Mouse (Mus musculus) heart, embryonic 14.5 days (tissue): ENCODE measurements around the gene Ccdc184. TPM values are rescaled to one million over a fixed set of nuclear protein-coding genes. Genes with fewer than 3 reads are reported as not detected.

ENCODE experiments used
- ATAC-seq: fragments of 200-750 bp; cut with Nextera tagmentation; 2 replicates; pipeline ENCODE4 v1.8.0; 2017; ENCODE audit warnings: low read depth, moderate TSS enrichment; ENCODE audit not compliant: insufficient number of reproducible peaks, insufficient read depth, low FRiP score
- H3K27ac ChIP-seq, 2 experiments: fragments of 200-500 bp in 1 of 2; fragments of 300-500 bp in 1 of 2; sonication (generic) in 1 of 2; replicated peaks in 1 of 2; 2 replicates each; pipeline ENCODE4 v1.5.1; 2012 to 2014; ENCODE audit warnings: low read depth in 2 of 2, low read length in 2 of 2, control low read depth in 1 of 2, mild to moderate bottlenecking in 1 of 2, mixed read lengths in 1 of 2; ENCODE audit not compliant: control insufficient read depth in 1 of 2, insufficient read depth in 1 of 2
- H3K27me3 ChIP-seq: fragments of 300-500 bp; sonication (generic); 2 replicates; pipeline ENCODE4 v1.6.1; 2014; ENCODE audit warnings: mild to moderate bottlenecking, low read length, control low read depth; ENCODE audit not compliant: control insufficient read depth, insufficient read depth
- H3K36me3 ChIP-seq: fragments of 300-500 bp; sonication (generic); 2 replicates; pipeline ENCODE4 v1.6.1; 2014; ENCODE audit warnings: mild to moderate bottlenecking, control low read depth, low read length, mixed read lengths; ENCODE audit not compliant: control insufficient read depth, insufficient read depth
- H3K4me1 ChIP-seq, 2 experiments: fragments of 200-500 bp in 1 of 2; fragments of 300-500 bp in 1 of 2; sonication (generic) in 1 of 2; 2 replicates each; pipeline ENCODE4 v1.6.1; 2012 to 2014; ENCODE audit warnings: low read length in 2 of 2, control low read depth in 1 of 2, mixed read lengths in 1 of 2; ENCODE audit not compliant: control insufficient read depth in 2 of 2, insufficient read depth in 2 of 2
- H3K4me2 ChIP-seq: fragments of 300-500 bp; sonication (generic); 2 replicates; pipeline ENCODE4 v1.6.1; 2014; ENCODE audit warnings: mild to moderate bottlenecking, low read length
- H3K4me3 ChIP-seq, 2 experiments: fragments of 200-500 bp in 1 of 2; fragments of 300-500 bp in 1 of 2; sonication (generic) in 1 of 2; 2 replicates each; pipeline ENCODE4 v1.5.1; 2012 to 2014; ENCODE audit warnings: low read length in 2 of 2, mild to moderate bottlenecking in 2 of 2, control low read depth in 1 of 2, low read depth in 1 of 2, moderate library complexity in 1 of 2; ENCODE audit not compliant: control insufficient read depth in 1 of 2, insufficient read depth in 1 of 2
- H3K9ac ChIP-seq: fragments of 300-500 bp; sonication (generic); 2 replicates; pipeline ENCODE4 v1.6.1; 2014; ENCODE audit warnings: mild to moderate bottlenecking, low read length
- H3K9me3 ChIP-seq: fragments of 300-500 bp; sonication (generic); 2 replicates; pipeline ENCODE4 v1.6.1; 2016; ENCODE audit warnings: low read length, control low read depth; ENCODE audit not compliant: control insufficient read depth
- WGBS: fragments of 180-500 bp; shearing (Covaris S2); extraction: QIAGEN DNeasy Blood & Tissue Kit; methylation state at CpG from one replicate; pipeline ENCODE4 v1.1.7; 2014; 5-methylcytosine and 5-hydroxymethylcytosine counted together
- polyA plus RNA-seq: library from polyadenylated mRNA; unstranded; fragments of >200 nt; fragmentation: Nextera tagmentation; extraction: Ambion mirVana; gene quantifications from 2 replicates; pipeline ENCODE4 v1.2.1, GENCODE M21; 2014

Gene Ccdc184
- polyA plus RNA-seq, 1 experiment from 2014 or later: 1.3 TPM

- no peak overlapping the region for H3K9ac ChIP-seq
- H3K4me2 ChIP-seq: peak overlapping the region; percentile 92
- peaks cover 0 to 7% of the 10 kb centered on the region in 2 experiments for H3K4me1 ChIP-seq
- no peaks in the 10 kb centered on the region for H3K9me3 ChIP-seq
- no peaks in the 10 kb centered on the region for H3K36me3 ChIP-seq
- WGBS: 12% methylated on average over 19 of the region's 19 CpGs
- H3K27me3 ChIP-seq: peaks cover 60% of the 10 kb centered on the region
- no peak for ATAC-seq
- peak overlapping the region; percentile 48 to 51; a peak in 3 of 4 replicates for H3K4me3 ChIP-seq
- no peak overlapping the region for H3K27ac ChIP-seq
Observed at GRCm38 (mm10) chr15:98168622-98169004, 1.7 kb downstream of the Ccdc184 start.

GRCm38 (mm10) chr15:98170365-98170764, 3.4 kb downstream of the Ccdc184 start:
- H3K36me3 ChIP-seq: no peaks in the 10 kb centered on the region
- ATAC-seq: no peak
- H3K4me2 ChIP-seq: no peak overlapping the region
- no peak overlapping the region for H3K9ac ChIP-seq
- H3K4me3 ChIP-seq: no peak overlapping the region
- no peaks in the 10 kb centered on the region for H3K9me3 ChIP-seq
- H3K27me3 ChIP-seq: peaks cover 59% of the 10 kb centered on the region
- H3K27ac ChIP-seq: no peak overlapping the region
- H3K4me1 ChIP-seq: peaks cover 0 to 7% of the 10 kb centered on the region in 2 experiments
- 30% methylated on average over 7 of the region's 7 CpGs for WGBS

GRCm38 (mm10) chr15:98170917-98171316, 4.0 kb downstream of the Ccdc184 start:
- H3K36me3 ChIP-seq: no peaks in the 10 kb centered on the region
- H3K4me3 ChIP-seq: no peak overlapping the region
- no peak overlapping the region for H3K27ac ChIP-seq
- peaks cover 0 to 7% of the 10 kb centered on the region in 2 experiments for H3K4me1 ChIP-seq
- no peak overlapping the region for H3K9ac ChIP-seq
- no peak for ATAC-seq
- peaks cover 54% of the 10 kb centered on the region for H3K27me3 ChIP-seq
- H3K4me2 ChIP-seq: no peak overlapping the region
- WGBS: 68% methylated on average over 9 of the region's 9 CpGs
- no peaks in the 10 kb centered on the region for H3K9me3 ChIP-seq

GRCm38 (mm10) chr15:98172113-98172512, 5.2 kb downstream of the Ccdc184 start:
- Histone ChIP-seq H3K27me3 (peaks cover 45% of the 10 kb centered on the region), H3K9me3 (no peaks in the 10 kb centered on the region), H3K4me2 (no peak overlapping the region), H3K27ac (no peak overlapping the region), H3K36me3 (no peaks in the 10 kb centered on the region), H3K9ac (no peak overlapping the region), H3K4me1 (peaks cover 0 to 3% of the 10 kb centered on the region in 2 experiments; a peak in 1 of 4 replicates), H3K4me3 (no peak overlapping the region)
- 63% methylated on average over 5 of the region's 5 CpGs for WGBS
- no peak for ATAC-seq

GRCm38 (mm10) chr15:98173821-98174220, 6.9 kb downstream of the Ccdc184 start:
- Histone ChIP-seq H3K4me1 (no peaks in the 10 kb centered on the region), H3K36me3 (no peaks in the 10 kb centered on the region), H3K9ac (no peak overlapping the region), H3K4me3 (no peak overlapping the region), H3K4me2 (no peak overlapping the region), H3K9me3 (no peaks in the 10 kb centered on the region), H3K27ac (no peak overlapping the region), H3K27me3 (peaks cover 30% of the 10 kb centered on the region)
- WGBS: 43% methylated on average over 8 of the region's 8 CpGs
- no peak for ATAC-seq

GRCm38 (mm10) chr15:98177320-98177719, 10.4 kb downstream of the Ccdc184 start:
- ATAC-seq: no peak
- WGBS: 60% methylated on average over 3 of the region's 3 CpGs
- no peak overlapping the region for H3K4me3 ChIP-seq
- no peaks in the 10 kb centered on the region for H3K9me3 ChIP-seq
- H3K27me3 ChIP-seq: 0 out of 2 replicates have a peak, but pooled peaks cover 4% of the 10 kb centered on the region
- H3K4me2 ChIP-seq: no peak overlapping the region
- no peak overlapping the region for H3K9ac ChIP-seq
- H3K27ac ChIP-seq: no peak overlapping the region
- no peaks in the 10 kb centered on the region for H3K36me3 ChIP-seq
- H3K4me1 ChIP-seq: peaks cover 6 to 15% of the 10 kb centered on the region in 2 experiments

GRCm38 (mm10) chr15:98180567-98181131, 13.7 kb downstream of the Ccdc184 start:
- Histone ChIP-seq H3K36me3 (no peaks in the 10 kb centered on the region), H3K4me3 (peak overlapping the region; percentile 46 to 55), H3K27ac (peak overlapping the region; percentile 84 to 94), H3K9me3 (no peaks in the 10 kb centered on the region), H3K27me3 (no peaks in the 10 kb centered on the region), H3K9ac (peak overlapping the region; percentile 75), H3K4me2 (peak overlapping the region; percentile 84), H3K4me1 (peaks cover 6 to 15% of the 10 kb centered on the region in 2 experiments)
- no peak for ATAC-seq
- WGBS: 9% methylated on average over 26 of the region's 26 CpGs
